ENCODE assay signal across 9 mouse cellular contexts in the genomic region with DNA sequence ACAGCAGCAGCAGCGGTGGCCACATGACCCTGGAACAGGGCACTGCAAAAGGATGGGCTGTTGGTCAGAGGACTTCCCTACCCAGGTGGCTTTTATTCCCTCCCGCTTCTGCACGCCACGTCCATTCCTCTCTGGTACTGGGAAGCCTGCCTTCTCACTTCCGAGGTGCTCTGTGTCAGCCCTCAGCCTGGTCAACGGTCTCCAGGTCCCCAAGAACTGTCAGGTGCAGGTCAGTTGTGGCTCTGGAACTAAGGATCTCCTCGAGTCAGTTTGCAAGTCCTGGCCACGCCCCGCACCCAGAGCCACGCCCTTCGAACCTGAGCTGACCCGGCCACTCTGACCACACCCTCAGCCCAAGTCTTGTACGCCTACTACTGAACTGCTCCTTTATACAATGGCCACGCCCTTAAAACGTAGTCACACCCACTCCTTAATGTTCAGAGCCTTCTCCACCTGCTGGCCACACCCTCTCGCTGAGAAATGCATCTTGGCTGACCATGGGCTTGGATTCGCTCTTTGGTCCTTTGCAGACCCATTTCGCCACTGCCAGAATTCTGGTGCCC. TPM values are rescaled to one million over a fixed set of nuclear protein-coding genes. Genes with fewer than 3 reads are reported as not detected.
DNase-seq lines count a peak whose midpoint lies in the region; ATAC-seq and TF ChIP-seq lines count a peak whose summit lies in the region.
"Had no signal": no experiment of that assay in that cellular context is flagged by ENCODE, and none has a peak within 500 bp of the region (broad histone marks: within the 10 kb centered on the region; RNA-seq: fewer than 3 reads in every experiment).

No protein-coding gene starts in this region.

- peak; percentile 25 to 40 for DNase-seq in spleen, adult 18-20 months
- no peak for DNase-seq in spleen, adult 12 weeks (ENCODE audit: low spot score)
- DNase-seq in lung, embryonic 14.5 days, result peak; percentile 51
- peak; percentile 59 for DNase-seq in testis, postnatal 10 days (ENCODE audit: low spot score)
- no peak for DNase-seq in midbrain, embryonic 14.5 days
- no peak for DNase-seq in heart, adult 8-10 months (ENCODE audit: low spot score)
- DNase-seq in left cerebral cortex, postnatal 14 days (ENCODE audit: low spot score in 2 of 2), result no peak

- no peaks in the 10 kb centered on the region for H3K4me1 ChIP-seq in intestine, postnatal 0 days (replicated peaks; ENCODE audit: control insufficient read depth, insufficient read depth, low read length)
- no peaks in the 10 kb centered on the region for H3K4me1 ChIP-seq in lung, embryonic 14.5 days (ENCODE audit: insufficient read depth)
- no peaks in the 10 kb centered on the region for H3K4me1 ChIP-seq in midbrain, embryonic 14.5 days (ENCODE audit: control insufficient read depth, insufficient read depth, low read length)

- H3K36me3 ChIP-seq in intestine, postnatal 0 days (ENCODE audit: control insufficient read depth, insufficient read depth), result no peaks in the 10 kb centered on the region
- H3K36me3 ChIP-seq in lung, embryonic 14.5 days (ENCODE audit: insufficient read depth), result no peaks in the 10 kb centered on the region
- H3K36me3 ChIP-seq in midbrain, embryonic 14.5 days (ENCODE audit: control insufficient read depth, insufficient read depth, low read length), result no peaks in the 10 kb centered on the region; the same call in 1 of the 2 replicates

- intact Hi-C loops in left cerebral cortex, postnatal 14 days (cut with DNase I), result no loop called here

- H3K9me3 ChIP-seq in intestine, postnatal 0 days (ENCODE audit: control insufficient read depth), result no peaks in the 10 kb centered on the region
- H3K9me3 ChIP-seq in lung, embryonic 14.5 days (ENCODE audit: low read depth, low read length), result no peaks in the 10 kb centered on the region
- no peaks in the 10 kb centered on the region for H3K9me3 ChIP-seq in midbrain, embryonic 14.5 days (ENCODE audit: control insufficient read depth, low read length)

- WGBS in intestine, postnatal 0 days, result 10% methylated on average over 18 of the region's 18 CpGs
- WGBS in lung, embryonic 14.5 days, result 15% methylated on average over 18 of the region's 18 CpGs
- WGBS in midbrain, embryonic 14.5 days, result 17% methylated on average over 18 of the region's 18 CpGs

- peak; percentile 34 for TF ChIP-seq CTCF in intestine, postnatal 0 days (IDR thresholded peaks at IDR 0.05; ENCODE audit: low read depth)
- no peak for TF ChIP-seq CTCF in lung, embryonic 14.5 days (IDR thresholded peaks at IDR 0.05; ENCODE audit: low read depth)

- no peak overlapping the region for H3K9ac ChIP-seq in intestine, postnatal 0 days (ENCODE audit: low read depth, low read length)
- no peak overlapping the region for H3K9ac ChIP-seq in lung, embryonic 14.5 days
- H3K9ac ChIP-seq in midbrain, embryonic 14.5 days (replicated peaks; ENCODE audit: low read length), result no peak overlapping the region

- no peaks in the 10 kb centered on the region for H3K27me3 ChIP-seq in intestine, postnatal 0 days (replicated peaks; ENCODE audit: control insufficient read depth, insufficient read depth, low read length)
- H3K27me3 ChIP-seq in lung, embryonic 14.5 days (ENCODE audit: insufficient read depth, low read length), result no peaks in the 10 kb centered on the region
- no peaks in the 10 kb centered on the region for H3K27me3 ChIP-seq in midbrain, embryonic 14.5 days (ENCODE audit: control insufficient read depth, insufficient read depth, low read length)

- no peak overlapping the region for H3K4me3 ChIP-seq in intestine, postnatal 0 days (ENCODE audit: low read depth, low read length)
- no peak overlapping the region for H3K4me3 ChIP-seq in lung, embryonic 14.5 days (ENCODE audit: low read depth, low read length)
- no peak overlapping the region for H3K4me3 ChIP-seq in midbrain, embryonic 14.5 days (replicated peaks; ENCODE audit: low read depth, low read length)

- ATAC-seq in intestine, postnatal 0 days, result peak; percentile 94
- peak; percentile 41; the same call in 1 of the 2 replicates for ATAC-seq in lung, embryonic 14.5 days (ENCODE audit: insufficient read depth)
- ATAC-seq in midbrain, embryonic 14.5 days (ENCODE audit: low FRiP score, low TSS enrichment), result no peak

- H3K4me2 ChIP-seq in intestine, postnatal 0 days (replicated peaks; ENCODE audit: low read depth), result peak overlapping the region; percentile 54
- H3K4me2 ChIP-seq in lung, embryonic 14.5 days, result peak overlapping the region; percentile 34; the same call in 1 of the 2 replicates
- no peak overlapping the region for H3K4me2 ChIP-seq in midbrain, embryonic 14.5 days (ENCODE audit: low read length)

- H3K27ac ChIP-seq in intestine, postnatal 0 days (ENCODE audit: low read depth, low read length), result no peak overlapping the region
- no peak overlapping the region for H3K27ac ChIP-seq in lung, embryonic 14.5 days (ENCODE audit: low read depth)
- no peak overlapping the region for H3K27ac ChIP-seq in midbrain, embryonic 14.5 days (replicated peaks; ENCODE audit: low read depth, low read length)

RNA-seq across cellular contexts. Expression of a gene that starts 15.0 kb away (rescaled TPM):
- polyA plus RNA-seq in intestine, postnatal 0 days (2015; fragmentation: Nextera tagmentation; extraction: Ambion mirVana), result 2.5 and 2.9 TPM in 2 replicates
- polyA plus RNA-seq in lung, embryonic 14.5 days (2014; fragmentation: Nextera tagmentation; extraction: Ambion mirVana), result 12.2 and 15.5 TPM in 2 replicates
- polyA plus RNA-seq in midbrain, embryonic 14.5 days (2014; fragmentation: Nextera tagmentation; extraction: Ambion mirVana), result 12.3 and 13.9 TPM in 2 replicates
- total RNA-seq in heart, adult 8-10 months (2022), result 1 to 10 TPM; 3.2 to 4.6 (median 4.0) TPM
- total RNA-seq in left cerebral cortex, postnatal 14 days (2021), result 10 to 100 TPM; 15.2 to 15.6 TPM

RNA-seq across cellular contexts. Expression of a gene that starts 15.2 kb away (rescaled TPM):
- polyA plus RNA-seq in intestine, postnatal 0 days (2015; fragmentation: Nextera tagmentation; extraction: Ambion mirVana), result not detected in 2 replicates
- not detected in 2 replicates for polyA plus RNA-seq in lung, embryonic 14.5 days (2014; fragmentation: Nextera tagmentation; extraction: Ambion mirVana)
- not detected in 2 replicates for polyA plus RNA-seq in midbrain, embryonic 14.5 days (2014; fragmentation: Nextera tagmentation; extraction: Ambion mirVana)
- not detected for total RNA-seq in heart, adult 8-10 months (2022)
- total RNA-seq in left cerebral cortex, postnatal 14 days (2021), result not detected
- polyA plus RNA-seq: brain, embryonic 14.5 days had no signal

RNA-seq across cellular contexts. Expression of a gene that starts 18.2 kb away (rescaled TPM):
- 0.23 and 0.26 TPM in 2 replicates for polyA plus RNA-seq in intestine, postnatal 0 days (2015; fragmentation: Nextera tagmentation; extraction: Ambion mirVana)
- polyA plus RNA-seq in lung, embryonic 14.5 days (2014; fragmentation: Nextera tagmentation; extraction: Ambion mirVana), result not detected in 2 replicates
- polyA plus RNA-seq in midbrain, embryonic 14.5 days (2014; fragmentation: Nextera tagmentation; extraction: Ambion mirVana), result not detected in 2 replicates
- total RNA-seq in heart, adult 8-10 months (2022), result not detected
- under 1 TPM; 0.11 to 0.13 TPM for total RNA-seq in left cerebral cortex, postnatal 14 days (2021)
- polyA plus RNA-seq: brain, embryonic 14.5 days had no signal

RNA-seq across cellular contexts. Expression of a gene that starts 52.8 kb away (rescaled TPM):
- 16.9 and 20.6 TPM in 2 replicates for polyA plus RNA-seq in intestine, postnatal 0 days (2015; fragmentation: Nextera tagmentation; extraction: Ambion mirVana)
- polyA plus RNA-seq in lung, embryonic 14.5 days (2014; fragmentation: Nextera tagmentation; extraction: Ambion mirVana), result 31.5 and 36.1 TPM in 2 replicates
- 28.9 and 32.1 TPM in 2 replicates for polyA plus RNA-seq in midbrain, embryonic 14.5 days (2014; fragmentation: Nextera tagmentation; extraction: Ambion mirVana)
- 10 to 100 TPM; 22.2 to 24.3 (median 24.0) TPM for total RNA-seq in heart, adult 8-10 months (2022)
- total RNA-seq in left cerebral cortex, postnatal 14 days (2021), result 10 to 100 TPM; 38.8 to 41.0 TPM

Comparison
In these comparisons a context has a peak if more than half of its experiments do, and no peak if none do; other contexts are left out.
1. DNase-seq: peak in spleen, adult 18-20 months (2 of 2), lung, embryonic 14.5 days (single experiment) and testis, postnatal 10 days (single experiment); none in spleen, adult 12 weeks (single experiment), midbrain, embryonic 14.5 days (single experiment), heart, adult 8-10 months (single experiment) and left cerebral cortex, postnatal 14 days (0 of 2).